Mouse (Mus musculus) cerebellum, adult 2 months (tissue): ENCODE results near the gene Pigv.
A peak's percentile ranks its signal among the peaks of the same experiment; 100 is the strongest.

ENCODE experiments used
- CTCF ChIP-seq: fragments of 200-500 bp; IDR thresholded peaks from 2 replicates; pipeline ENCODE4 v1.5.1; 2011; ENCODE audit warnings: low read depth, mild to moderate bottlenecking, control low read depth, low read length, moderate library complexity, borderline replicate concordance; ENCODE audit not compliant: insufficient read depth
- POLR2A ChIP-seq: fragments of 200-500 bp; IDR thresholded peaks from 2 replicates; pipeline ENCODE4 v1.6.1; 2011; ENCODE audit warnings: low read length, control low read depth, borderline replicate concordance; ENCODE audit not compliant: insufficient read depth

DNA sequence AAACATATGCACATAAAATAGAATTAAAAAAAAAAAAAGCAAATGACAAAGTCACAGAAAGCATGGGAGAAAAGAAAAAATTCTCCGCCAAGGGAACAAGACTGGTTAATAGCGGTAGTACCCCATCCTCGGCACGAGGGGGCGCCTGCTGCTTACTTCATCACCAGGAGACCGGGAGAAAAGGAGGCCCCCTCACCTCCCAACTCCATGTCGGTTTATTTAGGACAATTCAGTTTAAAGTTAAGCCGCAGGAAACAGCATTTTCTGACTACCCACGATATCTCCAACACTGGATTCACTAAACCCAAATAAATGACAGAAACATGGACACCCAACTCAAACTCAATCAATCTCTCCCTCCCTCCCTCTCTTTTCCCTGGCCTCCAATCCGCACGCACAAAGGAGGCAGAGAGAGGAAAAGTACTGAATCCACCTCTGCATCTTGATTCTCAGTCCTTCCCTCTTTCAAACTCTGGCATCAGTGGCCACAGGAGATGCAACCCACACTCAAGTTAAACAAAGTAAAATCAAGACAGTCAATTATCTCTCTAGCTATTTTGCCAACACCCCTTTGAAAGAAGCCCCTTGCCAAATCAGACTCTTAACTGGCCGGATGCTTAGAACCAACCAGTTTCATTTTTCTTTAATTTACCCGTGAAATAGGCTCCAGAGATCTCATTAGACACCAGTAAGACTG lies 1.1 kb downstream of the Pigv start:
- TF ChIP-seq CTCF, result peak; percentile 84
- TF ChIP-seq POLR2A, result no peak
